Mouse (Mus musculus): Measurements from ENCODE around the gene Galk1.
A peak's percentile ranks its signal among the peaks of the same experiment; 100 is the strongest.

Galk1 gene

DNA sequence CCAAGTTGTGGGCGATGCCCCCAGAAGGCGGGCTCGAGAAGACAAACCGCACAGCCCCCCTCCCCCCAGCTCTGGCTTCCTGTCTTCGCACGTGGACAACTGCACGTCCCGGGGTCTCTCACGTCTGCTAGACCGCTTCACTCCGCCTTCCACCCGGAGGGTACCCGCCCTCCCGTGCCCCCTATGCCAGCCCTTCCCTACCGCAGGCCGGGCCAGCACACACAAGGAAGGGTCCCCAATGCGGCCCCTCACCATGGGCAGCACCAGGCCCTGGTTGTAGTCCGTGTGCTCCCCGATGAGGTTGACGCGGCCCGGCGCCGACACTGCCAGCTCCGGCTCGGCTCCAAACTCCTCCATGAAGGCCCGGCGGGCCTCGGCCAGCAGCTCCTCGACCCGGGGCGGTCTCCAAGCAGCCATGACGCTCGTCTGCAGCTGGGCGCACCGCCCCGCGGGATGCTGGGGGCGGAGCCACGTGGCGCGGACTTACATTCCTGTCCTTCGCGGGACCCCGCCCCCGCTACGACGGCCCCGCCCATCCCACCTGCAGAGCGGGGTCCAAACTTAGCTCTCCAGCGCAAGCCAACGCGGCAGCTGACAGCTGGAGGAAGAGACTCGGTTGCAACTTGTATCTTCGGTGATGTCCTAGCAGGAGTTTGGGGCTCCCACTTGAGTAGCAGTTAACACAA is at the start of gene Galk1:
Galk1 (minus strand) TSS at position 458 of the 686 bp plus-strand sequence.
- peak; percentile 91 to 92 for DNase-seq (ENCODE audit: low spot score in 2 of 2)

- DNase-seq (ENCODE audit: low spot score in 2 of 2) = no peak
Observed at GRCm38 (mm10) chr11:116061641-116062415, 49.3 kb upstream of the Galk1 start.

DNA sequence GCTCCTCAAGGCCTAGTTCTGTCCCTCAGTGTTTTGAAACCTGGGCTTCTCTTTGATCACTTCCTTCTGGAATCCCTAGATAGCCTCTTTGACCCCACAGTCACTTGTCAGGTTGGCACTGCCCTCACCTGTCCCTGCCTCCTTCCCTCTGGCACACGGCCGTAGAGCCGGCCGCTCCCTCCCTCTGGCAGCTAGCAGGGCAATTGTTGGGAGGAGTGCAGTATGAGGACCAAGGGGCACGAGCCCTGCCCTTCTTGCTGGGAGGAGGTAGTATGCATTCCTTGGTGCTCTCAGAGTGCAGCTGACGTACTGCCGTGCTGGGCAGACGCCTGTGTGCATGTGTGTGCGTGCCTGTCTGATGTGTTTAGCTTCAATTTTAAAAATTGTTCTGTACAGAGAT is 48.1 kb upstream of the Galk1 start:
- DNase-seq (ENCODE audit: low spot score in 2 of 2) = no peak

DNA sequence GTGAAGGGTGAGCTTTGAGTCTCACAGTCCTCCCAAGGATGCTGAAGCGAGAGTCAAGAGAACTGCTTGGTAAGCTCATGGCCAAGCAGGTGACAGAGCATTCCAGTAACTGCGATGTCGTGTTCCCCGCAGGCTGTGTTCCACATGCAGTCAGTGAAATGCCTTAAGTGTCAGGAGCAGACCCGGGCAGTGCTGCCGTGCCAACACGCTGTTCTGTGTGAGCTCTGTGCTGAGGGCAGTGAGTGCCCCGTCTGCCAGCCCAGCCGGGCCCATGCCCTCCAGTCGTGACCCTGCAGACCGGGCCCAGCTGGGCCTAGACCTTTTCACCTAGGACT is 47.1 kb upstream of the Galk1 start:
- DNase-seq (ENCODE audit: low spot score in 2 of 2) = no peak

DNA sequence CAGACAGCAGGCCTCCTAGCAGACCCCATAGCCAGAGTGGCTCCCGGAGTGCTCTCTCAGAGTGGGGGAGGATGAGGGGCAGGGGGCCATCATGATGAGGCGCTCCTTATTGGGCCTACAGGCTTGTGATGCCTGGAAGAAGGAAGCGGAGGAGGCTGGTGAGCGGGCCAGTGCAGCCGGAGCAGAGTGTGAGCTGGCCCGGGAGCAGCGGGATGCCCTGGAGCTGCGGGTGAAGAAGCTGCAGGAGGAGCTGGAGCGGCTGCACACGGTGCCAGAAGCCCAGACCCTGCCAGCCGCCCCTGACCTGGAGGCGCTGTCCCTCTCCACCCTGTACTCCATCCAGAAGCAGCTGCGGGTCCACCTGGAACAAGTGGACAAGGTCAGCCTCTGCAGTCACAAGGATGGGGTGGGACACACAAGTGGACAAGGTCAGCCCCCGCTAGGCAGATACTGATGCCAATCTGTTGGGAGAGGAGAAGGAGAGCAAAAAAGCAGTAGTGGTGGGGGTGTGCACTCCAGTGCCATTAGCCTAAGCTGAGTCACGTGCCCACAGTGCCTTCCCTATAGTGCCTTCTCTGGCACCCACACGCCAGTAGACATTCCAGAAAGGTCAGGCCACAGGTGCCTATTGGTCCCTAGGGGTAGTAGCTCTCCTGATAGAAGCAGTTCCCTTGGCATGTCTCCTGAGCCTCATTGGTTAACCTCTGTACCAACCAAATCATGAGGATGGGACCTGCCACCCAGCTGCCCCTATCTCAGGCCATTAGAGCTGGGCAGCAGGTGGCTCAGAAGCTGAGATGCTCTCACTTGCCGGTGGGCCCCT is 46.6 kb upstream of the Galk1 start:
- no peak for DNase-seq (ENCODE audit: low spot score in 2 of 2)

- no peak for DNase-seq (ENCODE audit: low spot score in 2 of 2)
Observed at GRCm38 (mm10) chr11:116058022-116058614, 45.6 kb upstream of the Galk1 start.

GRCm38 (mm10) chr11:116057237-116057881 is 44.8 kb upstream of the Galk1 start:
- DNase-seq (ENCODE audit: low spot score in 2 of 2) = no peak

- DNase-seq (ENCODE audit: low spot score in 2 of 2) = no peak
Observed at GRCm38 (mm10) chr11:116055873-116056272, 43.4 kb upstream of the Galk1 start.

GRCm38 (mm10) chr11:116053510-116054229 is 41.2 kb upstream of the Galk1 start:
- no peak for DNase-seq (ENCODE audit: low spot score in 2 of 2)

DNA sequence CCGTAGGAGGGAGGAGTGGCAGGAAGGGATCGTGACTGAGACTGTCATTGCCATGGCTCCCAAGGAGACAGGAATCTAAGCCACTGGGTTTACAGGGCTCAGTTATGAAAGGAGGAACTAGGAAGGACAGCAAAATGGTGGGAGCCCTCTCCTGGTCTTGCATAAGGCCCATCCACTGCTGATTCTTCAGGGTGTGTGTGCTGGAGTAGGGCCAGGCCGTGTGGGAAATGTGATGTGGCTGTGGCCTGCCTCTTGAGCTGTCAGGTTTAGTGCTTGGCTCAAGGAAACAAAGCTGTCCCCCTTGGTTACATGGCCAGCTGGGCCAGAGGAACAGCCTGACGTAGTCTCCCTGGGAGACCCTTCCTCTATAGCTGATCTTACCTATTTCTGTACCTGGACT is 37.7 kb upstream of the Galk1 start:
- no peak for DNase-seq (ENCODE audit: low spot score in 2 of 2)

- no peak for DNase-seq (ENCODE audit: low spot score in 2 of 2)
Observed at GRCm38 (mm10) chr11:116049610-116050009, 37.1 kb upstream of the Galk1 start.

- DNase-seq (ENCODE audit: low spot score in 2 of 2) = no peak
Observed at GRCm38 (mm10) chr11:116045173-116045572, 32.7 kb upstream of the Galk1 start.

DNA sequence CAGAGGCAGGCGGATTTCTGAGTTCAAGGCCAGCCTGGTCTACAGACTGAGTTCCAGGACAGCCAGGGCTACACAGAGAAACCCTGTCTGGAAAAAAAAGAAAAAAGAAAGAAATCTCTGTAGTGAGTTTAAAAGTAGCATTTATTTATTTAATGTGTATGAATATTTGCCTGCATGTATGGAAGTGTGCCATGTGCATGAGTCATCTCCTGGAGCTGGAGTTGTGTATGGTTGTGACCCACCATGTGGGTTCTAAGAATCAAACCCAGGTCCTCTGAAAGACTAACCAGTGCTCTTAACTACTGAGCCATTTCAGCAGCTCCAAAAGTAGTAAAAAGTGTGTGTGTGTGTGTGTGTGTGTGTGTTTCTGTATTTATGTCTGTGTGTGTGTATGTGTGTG is 30.8 kb upstream of the Galk1 start:
- DNase-seq (ENCODE audit: low spot score in 2 of 2) = no peak

GRCm38 (mm10) chr11:116042372-116043138 is 30.0 kb upstream of the Galk1 start:
- DNase-seq (ENCODE audit: low spot score in 2 of 2) = no peak

- DNase-seq (ENCODE audit: low spot score in 2 of 2) = no peak
Observed at GRCm38 (mm10) chr11:116041833-116042232, 29.3 kb upstream of the Galk1 start.

DNA sequence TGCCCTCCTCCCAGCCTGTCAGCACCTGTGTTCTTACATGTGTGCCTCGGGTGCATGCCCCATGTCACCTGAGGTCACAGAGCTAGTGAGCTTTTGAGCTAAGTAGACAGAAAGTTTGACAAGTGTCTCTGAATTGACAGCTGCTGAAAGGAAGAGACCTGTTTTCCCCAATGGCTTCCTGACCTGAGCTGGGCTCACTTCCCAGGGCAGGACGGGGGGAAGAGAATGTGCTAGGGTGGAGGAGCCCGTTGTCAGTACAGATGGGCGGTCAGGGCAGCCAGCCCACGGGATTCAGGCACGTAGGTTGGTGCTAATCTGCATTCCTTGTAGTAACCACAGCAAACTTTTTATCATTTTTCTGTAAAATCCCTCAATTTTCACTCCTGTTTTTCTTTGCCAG is 28.1 kb upstream of the Galk1 start:
- no peak for DNase-seq (ENCODE audit: low spot score in 2 of 2)

DNA sequence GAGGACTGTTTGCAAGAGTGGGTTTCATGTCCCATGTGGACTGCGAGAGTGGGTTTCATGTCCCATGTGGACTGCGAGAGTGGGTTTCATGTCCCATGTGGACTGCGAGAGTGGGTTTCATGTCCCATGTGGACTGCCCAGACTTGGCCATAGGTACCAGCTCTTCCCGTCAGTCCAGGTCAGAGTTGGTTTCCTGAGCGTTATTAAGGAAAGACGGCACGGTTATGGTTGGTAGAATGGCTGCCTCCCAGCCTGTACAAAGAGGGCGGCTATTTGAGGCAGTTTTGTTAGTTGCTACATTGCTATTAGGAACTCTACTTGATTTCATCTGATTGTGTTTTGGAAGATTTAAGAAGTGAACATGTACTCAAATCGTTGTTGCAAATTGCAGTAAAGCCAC is 25.3 kb upstream of the Galk1 start:
- DNase-seq (ENCODE audit: low spot score in 2 of 2) = no peak

DNA sequence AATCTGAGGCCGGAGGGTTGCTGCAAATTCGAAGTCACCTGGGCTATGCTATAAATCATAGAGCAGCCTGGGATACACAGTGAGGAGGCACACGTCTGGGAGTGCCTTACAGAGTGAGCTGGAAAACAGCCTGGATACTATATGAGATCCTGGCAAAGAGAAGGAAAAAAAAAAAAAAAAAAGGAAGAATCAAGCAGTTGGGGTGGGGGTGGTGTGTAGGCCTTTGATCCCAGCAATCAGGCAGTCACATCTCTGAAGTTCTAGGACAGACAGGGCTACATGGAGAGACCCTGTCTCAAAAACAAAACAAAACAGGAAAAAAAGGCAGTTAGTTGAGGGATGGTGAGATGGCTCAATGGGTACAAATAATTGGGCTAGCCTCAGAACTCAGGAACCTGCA is 24.2 kb upstream of the Galk1 start:
- DNase-seq (ENCODE audit: low spot score in 2 of 2) = no peak

GRCm38 (mm10) chr11:116034584-116034983 is 22.1 kb upstream of the Galk1 start:
- no peak for DNase-seq (ENCODE audit: low spot score in 2 of 2)

Measured in spleen, postnatal 36 days (tissue).